Mouse (Mus musculus): ENCODE results near the gene Zscan2. TPM values are rescaled to one million over a fixed set of nuclear protein-coding genes. Genes with fewer than 3 reads are reported as not detected.

The Zscan2 gene
- polyA plus RNA-seq (2014; fragmentation: Nextera tagmentation; extraction: Ambion mirVana): 4.5 and 4.9 TPM in 2 replicates

DNA sequence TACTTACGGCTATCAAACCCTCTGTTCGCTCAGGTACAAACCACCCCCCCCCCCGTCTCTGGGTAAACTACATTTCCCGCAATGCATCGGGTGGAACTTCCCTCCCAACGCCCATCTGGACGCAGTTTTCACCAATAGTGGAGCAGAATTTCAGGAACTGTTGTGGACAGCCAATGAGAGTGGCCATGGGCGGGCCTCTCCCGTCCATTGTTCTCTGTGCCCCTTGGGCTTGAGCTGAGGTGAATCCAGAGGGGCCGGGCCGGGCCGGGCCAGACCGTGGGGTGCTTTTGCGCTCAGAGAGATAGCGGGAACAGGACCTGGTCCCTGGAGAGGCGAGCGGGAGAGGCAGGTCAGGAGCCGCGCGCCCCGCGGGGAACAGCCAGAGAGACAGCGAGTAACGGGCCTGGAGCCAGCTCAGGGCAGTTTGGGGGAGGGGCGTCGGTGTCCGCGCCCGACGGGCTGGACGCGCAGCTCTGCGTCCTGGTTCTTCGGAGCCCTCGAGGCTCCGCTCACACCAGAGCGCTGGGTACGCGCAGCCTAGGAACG, at the start of gene Zscan2:
Gene Zscan2, plus strand, starts transcription at position 192 of the 546 bp plus-strand sequence.
- Histone ChIP-seq H3K4me2 (ENCODE audit: low read depth, low read length) (peak within 1 kb of the TSS; percentile 78), H3K27me3 (ENCODE audit: control insufficient read depth, insufficient read depth, low read length) (no peaks in the 10 kb centered on the region), H3K9me3 (ENCODE audit: control insufficient read depth, low read length) (no peaks in the 10 kb centered on the region), H3K36me3 (ENCODE audit: control insufficient read depth, insufficient read depth, low read length) (peaks cover 16% of the 10 kb centered on the region; the same call in 1 of the 2 replicates), H3K4me1 (ENCODE audit: control insufficient read depth, insufficient read depth, low read length) (peaks cover 27% of the 10 kb centered on the region), H3K4me3 (ENCODE audit: low read depth, low read length) (peak within 1 kb of the TSS; percentile 72), H3K9ac (replicated peaks; ENCODE audit: low read depth, low read length) (peak within 1 kb of the TSS; percentile 94), H3K27ac (ENCODE audit: low read depth, low read length) (peak within 1 kb of the TSS; percentile 89)
- WGBS: under 1% methylated on average over 40 of the region's 40 CpGs
- ATAC-seq (ENCODE audit: low read depth): peak; percentile 98

DNA sequence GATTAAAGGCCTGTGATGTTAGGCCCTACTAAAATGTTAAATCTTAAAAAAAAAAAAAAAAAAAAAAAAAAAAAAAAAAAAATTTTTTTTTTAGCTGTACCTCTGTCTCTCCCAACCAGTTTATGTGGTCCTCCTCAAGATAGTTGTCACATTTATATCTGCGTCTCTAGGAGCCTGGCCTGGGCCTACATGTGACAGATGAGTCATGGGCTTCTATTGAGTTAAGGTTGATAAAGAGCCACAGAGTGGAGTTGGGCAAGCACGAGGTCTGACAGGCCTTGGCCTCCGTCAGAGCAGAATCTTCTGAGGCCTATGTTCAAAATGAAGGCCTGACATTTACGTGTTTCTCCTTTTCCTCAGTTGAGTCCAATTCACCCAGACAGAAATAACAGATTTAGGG, 47.3 kb upstream of the Zscan2 start:
- Histone ChIP-seq H3K4me1 (ENCODE audit: control insufficient read depth, insufficient read depth, low read length) (no peaks in the 10 kb centered on the region), H3K4me2 (ENCODE audit: low read depth, low read length) (no peak overlapping the region), H3K9me3 (ENCODE audit: control insufficient read depth, low read length) (no peaks in the 10 kb centered on the region), H3K36me3 (ENCODE audit: control insufficient read depth, insufficient read depth, low read length) (no peaks in the 10 kb centered on the region), H3K4me3 (ENCODE audit: low read depth, low read length) (no peak overlapping the region), H3K27ac (ENCODE audit: low read depth, low read length) (no peak overlapping the region), H3K27me3 (ENCODE audit: control insufficient read depth, insufficient read depth, low read length) (no peaks in the 10 kb centered on the region), H3K9ac (replicated peaks; ENCODE audit: low read depth, low read length) (no peak overlapping the region)
- WGBS: 89% methylated on average over 4 of the region's 4 CpGs
- ATAC-seq (ENCODE audit: low read depth): no peak

DNA sequence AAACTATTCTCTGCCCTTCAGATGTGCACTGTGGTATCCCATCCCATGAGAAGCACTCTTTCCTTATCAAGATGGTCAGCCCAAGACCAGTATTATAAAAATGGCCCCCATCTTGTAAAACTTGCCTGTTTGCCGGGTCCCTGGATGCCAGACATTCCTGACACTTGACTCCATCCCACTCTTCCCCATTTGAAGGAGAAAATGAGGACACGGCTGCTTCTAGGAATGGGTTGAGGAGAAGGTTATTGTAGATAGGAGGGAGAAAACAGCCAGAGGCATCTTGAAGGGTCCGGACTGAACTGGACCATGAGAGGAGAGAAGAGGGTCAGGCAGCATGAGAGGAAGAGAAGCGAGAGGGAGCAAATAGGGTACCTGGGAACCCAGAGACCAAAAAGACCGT, 44.1 kb upstream of the Zscan2 start:
- H3K4me3 ChIP-seq (ENCODE audit: low read depth, low read length): no peak overlapping the region
- H3K36me3 ChIP-seq (ENCODE audit: control insufficient read depth, insufficient read depth, low read length): no peaks in the 10 kb centered on the region
- ATAC-seq (ENCODE audit: low read depth): no peak
- H3K27ac ChIP-seq (ENCODE audit: low read depth, low read length): no peak overlapping the region
- no peaks in the 10 kb centered on the region for H3K27me3 ChIP-seq (ENCODE audit: control insufficient read depth, insufficient read depth, low read length)
- no peaks in the 10 kb centered on the region for H3K9me3 ChIP-seq (ENCODE audit: control insufficient read depth, low read length)
- H3K4me1 ChIP-seq (ENCODE audit: control insufficient read depth, insufficient read depth, low read length): no peaks in the 10 kb centered on the region
- no peak overlapping the region for H3K4me2 ChIP-seq (ENCODE audit: low read depth, low read length)
- H3K9ac ChIP-seq (replicated peaks; ENCODE audit: low read depth, low read length): no peak overlapping the region
- 78% methylated on average over 5 of the region's 5 CpGs for WGBS

DNA sequence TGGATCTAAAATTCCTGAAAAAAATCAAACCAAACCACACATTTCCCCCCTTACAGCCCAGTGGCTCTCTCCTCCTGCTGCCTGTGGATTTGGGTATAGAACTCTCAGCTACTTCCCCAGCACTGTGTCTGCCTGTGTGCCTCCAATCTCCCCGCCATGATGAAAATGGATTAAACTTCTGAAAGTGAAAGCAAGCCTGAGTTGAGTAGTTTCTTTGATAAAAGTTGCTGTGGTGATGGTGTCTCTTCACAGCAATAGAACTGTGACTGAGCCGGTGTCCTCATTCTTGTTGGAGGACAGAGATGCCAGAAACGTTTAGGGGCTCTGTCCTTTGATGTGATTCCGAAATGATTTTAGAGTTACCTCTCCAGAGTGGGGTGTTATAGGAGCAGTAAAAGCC, 39.9 kb upstream of the Zscan2 start:
- H3K36me3 ChIP-seq (ENCODE audit: control insufficient read depth, insufficient read depth, low read length): no peaks in the 10 kb centered on the region
- H3K9ac ChIP-seq (replicated peaks; ENCODE audit: low read depth, low read length): no peak overlapping the region
- H3K27ac ChIP-seq (ENCODE audit: low read depth, low read length): no peak overlapping the region
- H3K4me2 ChIP-seq (ENCODE audit: low read depth, low read length): no peak overlapping the region
- 66% methylated on average over 4 of the region's 4 CpGs for WGBS
- H3K9me3 ChIP-seq (ENCODE audit: control insufficient read depth, low read length): no peaks in the 10 kb centered on the region
- ATAC-seq (ENCODE audit: low read depth): no peak
- H3K4me3 ChIP-seq (ENCODE audit: low read depth, low read length): no peak overlapping the region
- no peaks in the 10 kb centered on the region for H3K4me1 ChIP-seq (ENCODE audit: control insufficient read depth, insufficient read depth, low read length)
- H3K27me3 ChIP-seq (ENCODE audit: control insufficient read depth, insufficient read depth, low read length): no peaks in the 10 kb centered on the region

- Histone ChIP-seq H3K4me1 (ENCODE audit: control insufficient read depth, insufficient read depth, low read length) (no peaks in the 10 kb centered on the region), H3K4me3 (ENCODE audit: low read depth, low read length) (no peak overlapping the region), H3K9ac (replicated peaks; ENCODE audit: low read depth, low read length) (no peak overlapping the region), H3K9me3 (ENCODE audit: control insufficient read depth, low read length) (no peaks in the 10 kb centered on the region), H3K27ac (ENCODE audit: low read depth, low read length) (no peak overlapping the region), H3K27me3 (ENCODE audit: control insufficient read depth, insufficient read depth, low read length) (no peaks in the 10 kb centered on the region), H3K4me2 (ENCODE audit: low read depth, low read length) (no peak overlapping the region), H3K36me3 (ENCODE audit: control insufficient read depth, insufficient read depth, low read length) (no peaks in the 10 kb centered on the region)
- ATAC-seq (ENCODE audit: low read depth): no peak
- 79% methylated on average over 4 of the region's 4 CpGs for WGBS
Measured at GRCm38 (mm10) chr7:80823267-80823666, 37.5 kb upstream of the Zscan2 start.

GRCm38 (mm10) chr7:80823875-80824682, 36.6 kb upstream of the Zscan2 start:
- no peak overlapping the region for H3K27ac ChIP-seq (ENCODE audit: low read depth, low read length)
- WGBS: 67% methylated on average over 11 of the region's 11 CpGs
- H3K9me3 ChIP-seq (ENCODE audit: control insufficient read depth, low read length): no peaks in the 10 kb centered on the region
- H3K4me3 ChIP-seq (ENCODE audit: low read depth, low read length): no peak overlapping the region
- no peaks in the 10 kb centered on the region for H3K27me3 ChIP-seq (ENCODE audit: control insufficient read depth, insufficient read depth, low read length)
- H3K4me2 ChIP-seq (ENCODE audit: low read depth, low read length): no peak overlapping the region
- no peak for ATAC-seq (ENCODE audit: low read depth)
- H3K9ac ChIP-seq (replicated peaks; ENCODE audit: low read depth, low read length): no peak overlapping the region
- no peaks in the 10 kb centered on the region for H3K36me3 ChIP-seq (ENCODE audit: control insufficient read depth, insufficient read depth, low read length)
- H3K4me1 ChIP-seq (ENCODE audit: control insufficient read depth, insufficient read depth, low read length): no peaks in the 10 kb centered on the region

GRCm38 (mm10) chr7:80825843-80826403, 34.8 kb upstream of the Zscan2 start, which contains the start of gene Iqgap1:
Gene Iqgap1, minus strand, starts transcription at chr7:80825974.
- no peak within 1 kb of the TSS for H3K27ac ChIP-seq (ENCODE audit: low read depth, low read length)
- no peaks in the 10 kb centered on the region for H3K4me1 ChIP-seq (ENCODE audit: control insufficient read depth, insufficient read depth, low read length)
- H3K9me3 ChIP-seq (ENCODE audit: control insufficient read depth, low read length): no peaks in the 10 kb centered on the region
- no peak within 1 kb of the TSS for H3K4me3 ChIP-seq (ENCODE audit: low read depth, low read length)
- no peak within 1 kb of the TSS for H3K4me2 ChIP-seq (ENCODE audit: low read depth, low read length)
- no peaks in the 10 kb centered on the region for H3K36me3 ChIP-seq (ENCODE audit: control insufficient read depth, insufficient read depth, low read length)
- no peaks in the 10 kb centered on the region for H3K27me3 ChIP-seq (ENCODE audit: control insufficient read depth, insufficient read depth, low read length)
- no peak within 1 kb of the TSS for H3K9ac ChIP-seq (replicated peaks; ENCODE audit: low read depth, low read length)
- no peak for ATAC-seq (ENCODE audit: low read depth)
- WGBS: 77% methylated on average over 11 of the region's 11 CpGs

- 70% methylated on average over 18 of the region's 18 CpGs for WGBS
- H3K27ac ChIP-seq (ENCODE audit: low read depth, low read length): no peak overlapping the region
Measured at GRCm38 (mm10) chr7:80828146-80828860, 32.4 kb upstream of the Zscan2 start.

More at GRCm38 (mm10) chr7:80828146-80828860, 32.4 kb upstream of the Zscan2 start:
- H3K4me2 ChIP-seq (ENCODE audit: low read depth, low read length): no peak overlapping the region
- H3K9ac ChIP-seq (replicated peaks; ENCODE audit: low read depth, low read length): no peak overlapping the region
- H3K4me1 ChIP-seq (ENCODE audit: control insufficient read depth, insufficient read depth, low read length): no peaks in the 10 kb centered on the region
- no peaks in the 10 kb centered on the region for H3K36me3 ChIP-seq (ENCODE audit: control insufficient read depth, insufficient read depth, low read length)
- H3K9me3 ChIP-seq (ENCODE audit: control insufficient read depth, low read length): no peaks in the 10 kb centered on the region
- no peak overlapping the region for H3K4me3 ChIP-seq (ENCODE audit: low read depth, low read length)
- H3K27me3 ChIP-seq (ENCODE audit: control insufficient read depth, insufficient read depth, low read length): no peaks in the 10 kb centered on the region
- no peak for ATAC-seq (ENCODE audit: low read depth)

Data from neural tube, embryonic 14.5 days (tissue).